19 mouse cellular contexts compared by ENCODE assay signal in the genomic region with DNA sequence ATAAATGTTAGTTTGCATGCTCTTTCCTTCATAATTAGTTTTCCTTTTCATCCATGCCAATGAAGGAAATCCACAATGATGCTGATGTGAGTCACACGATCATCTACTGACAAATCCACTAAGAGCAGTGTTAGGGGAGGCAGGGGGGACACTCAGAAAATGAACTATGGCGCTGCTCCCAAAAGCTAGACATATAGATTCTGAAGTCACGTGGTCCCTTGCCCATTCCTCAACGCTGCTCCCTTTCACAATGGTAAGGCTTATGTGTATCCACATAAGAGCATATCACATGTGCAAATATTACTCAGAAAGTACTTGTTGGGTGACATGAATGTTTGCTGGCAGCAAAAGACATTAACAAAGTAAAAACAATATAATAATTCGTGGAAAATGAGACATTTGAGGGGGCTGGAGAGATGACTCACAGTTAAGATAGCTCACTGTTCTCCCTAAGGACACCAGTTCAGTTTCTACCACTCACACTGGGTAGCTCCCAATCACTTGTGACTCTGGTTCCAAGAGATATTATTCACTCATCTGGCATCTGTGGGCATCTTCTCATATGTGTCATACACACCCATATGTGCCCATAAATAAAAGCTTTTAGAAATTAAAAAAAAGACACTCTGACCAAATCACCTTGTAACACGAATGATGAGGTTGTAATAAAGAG.
"Had no signal": no experiment of that assay in that cellular context is flagged by ENCODE, and none has a peak within 500 bp of the region (broad histone marks: within the 10 kb centered on the region; RNA-seq: fewer than 3 reads in every experiment).

No protein-coding gene starts in this region.

- H3K4me3 ChIP-seq: kidney, embryonic 15.5 days; liver, embryonic 13.5 days; megakaryocyte, embryonic 14.5 days; midbrain, embryonic 10.5 days; neural tube, embryonic 12.5 days; neural tube, embryonic 15.5 days had no signal

- H3K27ac ChIP-seq: kidney, embryonic 15.5 days; liver, embryonic 13.5 days; midbrain, embryonic 10.5 days; neural tube, embryonic 12.5 days; neural tube, embryonic 15.5 days; stomach, postnatal 0 days had no signal

- DNase-seq: kidney, adult 11 months; kidney, adult 8-10 months; kidney, postnatal 10 days; kidney, postnatal 36 days; liver, embryonic 13.5 days; lung, adult 2 months; midbrain, embryonic 14.5 days; right cerebral cortex, adult 18-20 months; right cerebral cortex, postnatal 14 days; right cerebral cortex, postnatal 4 days; thymus, adult 2 months; thymus, postnatal 14 days; thymus, postnatal 4 days had no signal
